Mouse (Mus musculus): Measurements from ENCODE around the gene Fam219a. TPM values are rescaled to one million over a fixed set of nuclear protein-coding genes. Genes with fewer than 3 reads are reported as not detected.
A peak's percentile ranks its signal among the peaks of the same experiment; 100 is the strongest.

Gene Fam219a
- 137 and 147 TPM in 2 replicates for polyA plus RNA-seq (2012; rRNA removed)

DNA sequence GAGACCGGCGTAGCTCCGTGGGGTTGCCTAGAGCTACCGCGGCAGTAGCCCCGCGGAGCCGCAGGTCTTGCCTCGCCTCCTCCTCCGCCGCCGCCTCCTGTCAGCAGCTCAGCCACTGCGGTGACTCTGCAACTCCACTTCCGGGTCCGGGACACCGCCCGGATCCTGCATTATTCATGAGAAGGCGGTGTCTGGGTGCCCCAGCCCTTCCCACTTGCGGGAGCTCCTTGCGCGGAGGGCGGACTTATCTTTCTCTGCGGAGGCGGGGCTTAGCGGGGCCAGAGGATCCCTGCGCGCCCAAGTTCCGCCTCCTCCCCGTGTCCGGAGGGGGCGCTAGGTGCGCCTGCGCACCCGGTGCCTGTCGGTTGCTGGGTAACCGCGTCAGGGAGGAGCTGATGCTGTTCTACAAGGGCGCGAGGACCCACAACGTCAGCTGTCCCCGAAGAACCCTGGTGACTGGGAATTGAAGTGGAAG, at the start of gene Fam219a, which contains the start of gene Dnaic1:
Gene Fam219a, minus strand, starts transcription at position 128 of the 475 bp plus-strand sequence.
Gene Dnaic1, plus strand, starts transcription at position 365 of the 475 bp plus-strand sequence.
- no peaks in the 10 kb centered on the region for H3K27me3 ChIP-seq (ENCODE audit: control insufficient read depth, insufficient read depth, low read length)
- H3K4me3 ChIP-seq (replicated peaks; ENCODE audit: insufficient read depth, low read depth, low read length), result peak within 1 kb of the TSS; percentile 75
- TF ChIP-seq CTCF (IDR thresholded peaks at IDR 0.05; ENCODE audit: borderline replicate concordance, insufficient read depth, low read depth, low read length) (peak; percentile 44; the same call in 1 of the 2 replicates), POLR2A (IDR thresholded peaks at IDR 0.05; ENCODE audit: borderline replicate concordance, insufficient read depth, low read length) (peak; percentile 86)
- WGBS, result under 1% methylated on average over 41 of the region's 41 CpGs
- H3K27ac ChIP-seq (ENCODE audit: insufficient read depth, low read length), result peak within 1 kb of the TSS; percentile 76
- DNase-seq, result peak; percentile 99 to 100
- H3K4me1 ChIP-seq (ENCODE audit: control insufficient read depth, insufficient read depth, low read length), result peaks cover 15% of the 10 kb centered on the region

DNA sequence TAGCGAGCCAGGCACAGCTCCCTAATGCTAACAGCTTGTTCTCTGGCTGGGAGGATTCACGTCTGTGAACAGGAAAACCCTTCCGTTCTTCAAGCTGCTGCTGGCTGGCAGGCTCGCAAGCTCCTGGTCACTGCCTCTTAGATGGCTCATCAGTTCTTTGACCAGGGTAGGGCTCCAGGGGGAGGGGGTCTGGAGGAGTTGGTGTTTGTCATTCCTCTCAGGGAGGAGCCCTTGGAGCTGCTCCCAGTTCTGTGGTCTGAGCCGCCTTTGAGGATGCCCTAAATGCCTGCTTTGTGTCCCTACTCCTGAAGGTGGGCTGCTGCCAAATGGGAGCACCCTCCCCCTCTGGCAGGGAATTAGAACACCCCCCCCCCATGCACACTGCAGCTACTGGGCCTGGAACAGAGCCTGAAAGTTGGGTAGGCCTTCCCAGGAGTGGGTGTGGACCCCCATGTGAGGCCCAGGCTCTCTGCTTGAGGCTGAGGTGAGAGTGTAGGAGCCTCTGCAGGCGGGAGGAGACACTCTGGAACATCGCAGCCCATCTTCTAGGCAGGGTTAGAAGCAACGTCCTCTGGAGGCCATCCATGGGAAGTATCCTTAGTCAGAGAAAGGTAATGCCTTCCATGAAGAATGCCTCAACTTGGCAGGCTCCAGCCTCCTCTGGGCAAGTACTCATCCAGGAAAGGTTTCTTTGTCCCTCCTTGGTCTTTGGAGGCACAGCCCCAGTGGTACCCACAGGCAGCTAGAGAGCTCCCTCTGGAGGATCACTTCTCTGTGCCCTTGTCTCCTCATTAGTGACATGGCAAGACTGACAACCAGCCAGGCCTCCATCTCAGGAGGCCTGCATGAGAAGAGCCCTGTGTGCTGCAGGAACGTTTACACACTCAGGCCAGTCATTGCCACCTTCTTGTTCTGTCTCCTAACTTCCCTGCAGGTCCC, 46.6 kb upstream of the Fam219a start:
- 60% methylated on average over 9 of the region's 9 CpGs for WGBS
- H3K4me3 ChIP-seq (replicated peaks; ENCODE audit: insufficient read depth, low read depth, low read length), result no peak overlapping the region
- no peak for TF ChIP-seq POLR2A (IDR thresholded peaks at IDR 0.05; ENCODE audit: borderline replicate concordance, insufficient read depth, low read length)
- 0 out of 2 replicates have a peak, but pooled peaks have one; percentile 12 for TF ChIP-seq CTCF (IDR thresholded peaks at IDR 0.05; ENCODE audit: borderline replicate concordance, insufficient read depth, low read depth, low read length)
- peak; percentile 55 to 74 for DNase-seq
- H3K27me3 ChIP-seq (ENCODE audit: control insufficient read depth, insufficient read depth, low read length), result no peaks in the 10 kb centered on the region
- H3K4me1 ChIP-seq (ENCODE audit: control insufficient read depth, insufficient read depth, low read length), result peaks cover 16% of the 10 kb centered on the region
- H3K27ac ChIP-seq (ENCODE audit: insufficient read depth, low read length), result no peak overlapping the region

- 7% methylated on average over 7 of the region's 7 CpGs for WGBS
- TF ChIP-seq POLR2A (IDR thresholded peaks at IDR 0.05; ENCODE audit: borderline replicate concordance, insufficient read depth, low read length), result no peak
- peak; percentile 95 for TF ChIP-seq CTCF (IDR thresholded peaks at IDR 0.05; ENCODE audit: borderline replicate concordance, insufficient read depth, low read depth, low read length)
Measured at GRCm38 (mm10) chr4:41614156-41614555, 44.8 kb upstream of the Fam219a start.

DNA sequence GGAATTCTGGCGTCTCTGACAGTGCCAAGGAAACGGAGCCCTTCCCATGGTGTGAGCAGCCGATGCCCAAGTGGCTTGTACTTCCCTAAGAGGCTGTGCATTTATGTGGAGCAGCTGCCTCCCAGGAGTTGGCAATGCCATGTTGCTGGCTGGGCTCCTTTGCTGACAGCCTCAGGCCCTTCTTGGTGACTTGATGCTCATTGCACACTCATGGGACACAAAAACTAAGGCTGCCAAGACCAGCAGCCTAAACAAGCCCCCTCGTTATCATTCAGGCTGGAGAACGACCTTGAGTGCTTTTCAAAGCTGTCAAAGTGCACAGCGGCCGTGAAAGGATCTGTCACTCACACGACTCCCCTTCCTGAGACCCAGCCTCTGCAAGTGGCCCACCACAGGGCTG, 42.8 kb upstream of the Fam219a start:
- no peaks in the 10 kb centered on the region; the same call in none of the 2 replicates for H3K4me1 ChIP-seq (ENCODE audit: control insufficient read depth, insufficient read depth, low read length)
- H3K27ac ChIP-seq (ENCODE audit: insufficient read depth, low read length), result no peak overlapping the region
- no peak overlapping the region for H3K4me3 ChIP-seq (replicated peaks; ENCODE audit: insufficient read depth, low read depth, low read length)
- WGBS, result 64% methylated on average over 8 of the region's 8 CpGs
- no peak for TF ChIP-seq POLR2A (IDR thresholded peaks at IDR 0.05; ENCODE audit: borderline replicate concordance, insufficient read depth, low read length)
- TF ChIP-seq CTCF (IDR thresholded peaks at IDR 0.05; ENCODE audit: borderline replicate concordance, insufficient read depth, low read depth, low read length), result no peak
- no peak for DNase-seq
- no peaks in the 10 kb centered on the region for H3K27me3 ChIP-seq (ENCODE audit: control insufficient read depth, insufficient read depth, low read length)

More at GRCm38 (mm10) chr4:41614156-41614555, 44.8 kb upstream of the Fam219a start:
- no peak overlapping the region for H3K4me3 ChIP-seq (replicated peaks; ENCODE audit: insufficient read depth, low read depth, low read length)
- peaks cover 7% of the 10 kb centered on the region for H3K4me1 ChIP-seq (ENCODE audit: control insufficient read depth, insufficient read depth, low read length)
- peak; percentile 80 to 87 for DNase-seq
- H3K27me3 ChIP-seq (ENCODE audit: control insufficient read depth, insufficient read depth, low read length), result no peaks in the 10 kb centered on the region
- H3K27ac ChIP-seq (ENCODE audit: insufficient read depth, low read length), result no peak overlapping the region

- Histone ChIP-seq H3K27ac (ENCODE audit: insufficient read depth, low read length) (no peak overlapping the region), H3K4me1 (ENCODE audit: control insufficient read depth, insufficient read depth, low read length) (no peaks in the 10 kb centered on the region; the same call in none of the 2 replicates), H3K4me3 (replicated peaks; ENCODE audit: insufficient read depth, low read depth, low read length) (no peak overlapping the region), H3K27me3 (ENCODE audit: control insufficient read depth, insufficient read depth, low read length) (no peaks in the 10 kb centered on the region)
- WGBS, result 24% methylated on average over 6 of the region's 6 CpGs
- no peak for DNase-seq
- TF ChIP-seq POLR2A (IDR thresholded peaks at IDR 0.05; ENCODE audit: borderline replicate concordance, insufficient read depth, low read length), result no peak
- TF ChIP-seq CTCF (IDR thresholded peaks at IDR 0.05; ENCODE audit: borderline replicate concordance, insufficient read depth, low read depth, low read length), result no peak
Measured at GRCm38 (mm10) chr4:41610594-41610980, 41.2 kb upstream of the Fam219a start.

DNA sequence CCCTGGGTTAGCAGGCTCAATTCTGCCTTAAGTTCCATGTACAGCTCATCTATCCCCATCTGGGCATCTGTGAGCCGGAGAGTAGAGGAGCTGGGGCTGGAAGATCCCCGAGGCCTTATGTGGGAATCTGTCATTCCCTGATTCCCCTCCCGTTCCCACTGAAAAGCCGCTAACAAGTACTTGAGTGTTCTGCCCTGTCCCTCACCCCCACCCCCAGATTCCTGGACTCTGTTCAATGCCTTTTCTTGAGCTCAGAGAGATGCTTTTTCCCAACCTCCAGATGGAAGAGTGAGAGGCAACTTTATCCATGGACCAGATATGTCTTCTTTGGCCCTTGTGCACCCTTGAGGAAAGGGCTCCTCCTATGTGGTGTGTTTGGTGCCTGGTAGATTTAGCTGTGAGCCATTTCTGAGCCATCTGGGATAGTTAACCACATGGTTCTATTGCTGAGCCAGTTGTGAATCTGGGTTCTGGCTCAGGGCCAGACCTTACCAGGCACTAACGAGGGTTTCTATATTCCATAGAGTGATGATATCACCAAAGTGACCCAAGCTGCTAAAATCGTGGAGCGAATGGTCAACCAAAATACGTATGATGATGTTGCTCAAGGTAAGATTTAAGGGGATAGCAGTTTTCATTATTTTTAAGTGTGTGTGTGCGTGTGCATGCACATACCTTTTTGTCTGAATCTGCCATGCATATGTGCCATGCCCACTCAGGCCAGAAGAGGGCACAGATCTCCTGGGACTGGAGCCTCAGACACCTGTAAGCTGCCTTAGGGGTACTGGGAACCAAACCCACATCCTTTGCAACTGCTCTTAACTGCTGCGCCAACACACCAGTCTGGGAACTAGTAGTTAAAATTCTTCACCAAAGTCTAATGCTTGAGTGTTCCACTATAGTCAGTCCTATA, 40.6 kb upstream of the Fam219a start:
- DNase-seq, result no peak
- Histone ChIP-seq H3K4me1 (ENCODE audit: control insufficient read depth, insufficient read depth, low read length) (no peaks in the 10 kb centered on the region; the same call in none of the 2 replicates), H3K27ac (ENCODE audit: insufficient read depth, low read length) (no peak overlapping the region), H3K4me3 (replicated peaks; ENCODE audit: insufficient read depth, low read depth, low read length) (no peak overlapping the region), H3K27me3 (ENCODE audit: control insufficient read depth, insufficient read depth, low read length) (no peaks in the 10 kb centered on the region)
- 69% methylated on average over 10 of the region's 10 CpGs for WGBS
- TF ChIP-seq CTCF (IDR thresholded peaks at IDR 0.05; ENCODE audit: borderline replicate concordance, insufficient read depth, low read depth, low read length) (peak; percentile 55), POLR2A (IDR thresholded peaks at IDR 0.05; ENCODE audit: borderline replicate concordance, insufficient read depth, low read length) (no peak)

- Histone ChIP-seq H3K4me3 (replicated peaks; ENCODE audit: insufficient read depth, low read depth, low read length) (no peak overlapping the region), H3K27ac (ENCODE audit: insufficient read depth, low read length) (no peak overlapping the region), H3K27me3 (ENCODE audit: control insufficient read depth, insufficient read depth, low read length) (no peaks in the 10 kb centered on the region), H3K4me1 (ENCODE audit: control insufficient read depth, insufficient read depth, low read length) (peaks cover 5% of the 10 kb centered on the region)
- 90% methylated on average over 4 of the region's 4 CpGs for WGBS
- no peak for DNase-seq
- no peak for TF ChIP-seq POLR2A (IDR thresholded peaks at IDR 0.05; ENCODE audit: borderline replicate concordance, insufficient read depth, low read length)
- no peak for TF ChIP-seq CTCF (IDR thresholded peaks at IDR 0.05; ENCODE audit: borderline replicate concordance, insufficient read depth, low read depth, low read length)
Measured at GRCm38 (mm10) chr4:41606784-41607183, 37.4 kb upstream of the Fam219a start.

All from cerebellum, adult 2 months (tissue).